Mouse (Mus musculus) 3T3-L1 (cell line): Measurements from ENCODE around the gene St6galnac5.

ENCODE experiments used
- DNase-seq: peaks from one replicate; pipeline ENCODE4 v3.0.0-alpha.2; 2015; ENCODE audit warnings: low read depth, low spot score

The St6galnac5 gene

DNA sequence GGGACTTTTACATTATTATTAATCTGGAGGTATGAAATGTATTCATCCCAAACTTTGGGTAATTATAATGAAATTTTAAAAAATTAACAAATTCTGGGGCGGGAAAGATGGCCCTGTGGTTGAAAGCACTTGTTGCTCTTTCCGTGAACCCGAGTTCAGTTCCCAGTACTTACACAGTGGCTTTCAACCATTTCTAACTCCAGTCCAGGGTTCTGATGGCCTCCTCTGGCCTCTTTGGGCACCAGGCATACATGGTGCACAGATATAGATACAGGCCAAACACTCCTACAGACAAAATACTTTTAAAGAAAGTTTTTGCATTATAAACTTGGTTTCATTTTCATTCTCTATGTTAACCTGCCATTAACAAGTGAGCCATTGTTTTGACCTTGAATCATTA is 68.4 kb downstream of the St6galnac5 start:
- no peak for DNase-seq

DNA sequence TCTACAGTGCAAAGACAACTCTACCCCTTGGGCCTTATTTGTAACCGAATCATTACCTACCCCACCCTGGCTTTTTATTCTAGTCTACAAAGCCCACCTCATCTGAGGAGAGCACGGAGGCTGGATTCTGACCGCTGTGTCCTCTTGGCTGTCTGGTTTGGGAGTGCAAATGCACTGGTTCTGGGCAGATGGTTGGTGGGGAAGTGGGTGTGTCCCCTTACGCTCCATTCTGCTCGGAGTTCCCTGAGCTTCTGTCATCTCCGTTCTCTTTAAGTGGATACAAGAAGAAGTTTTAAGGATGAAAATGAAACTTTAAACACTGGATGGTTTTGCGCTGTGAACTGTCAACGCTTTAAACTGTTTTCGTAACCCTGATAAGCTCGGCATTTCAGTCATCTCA is 68.9 kb downstream of the St6galnac5 start:
- no peak for DNase-seq

DNA sequence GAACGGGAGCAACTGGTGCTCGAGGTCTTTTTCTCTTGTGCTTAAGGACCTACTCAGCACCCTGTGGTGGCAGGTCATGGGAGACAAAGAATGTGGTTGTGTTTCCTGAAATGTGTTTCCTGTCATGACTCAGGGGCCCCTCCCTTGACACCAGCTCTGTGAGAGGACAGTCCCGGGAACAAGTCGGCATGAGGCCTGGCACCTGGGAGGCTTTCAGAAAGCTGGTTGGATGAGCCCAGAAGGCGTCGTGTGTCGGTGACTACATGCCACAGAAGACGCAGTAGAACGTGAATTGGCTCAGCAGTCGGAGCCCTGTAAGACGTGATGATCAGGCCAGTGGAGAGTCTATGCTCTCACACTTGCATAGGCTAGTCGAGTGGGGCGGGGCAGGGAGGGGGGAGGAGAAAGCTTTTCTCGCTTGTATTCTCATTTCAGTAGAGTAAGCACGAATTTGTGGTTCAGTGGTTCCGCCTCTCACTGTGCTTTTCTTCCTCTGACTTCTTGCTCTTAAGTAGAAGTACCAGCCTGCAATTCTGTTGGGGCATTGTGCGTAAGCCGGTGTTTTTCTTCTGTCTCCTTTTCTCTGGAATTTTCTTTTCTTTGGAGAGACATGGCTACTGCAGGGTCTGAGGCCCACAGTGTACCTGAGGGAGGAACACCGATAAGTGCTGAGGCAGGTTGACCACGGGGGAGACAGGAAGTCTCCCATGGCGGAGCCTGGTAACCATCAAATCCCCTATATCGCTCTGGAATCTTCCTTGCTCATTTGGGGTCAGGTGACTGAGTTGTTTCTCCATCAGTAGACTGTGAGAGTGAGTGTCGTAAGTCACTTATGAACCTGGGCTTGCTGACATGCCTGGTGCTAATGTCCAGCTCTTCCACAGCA is 69.6 kb downstream of the St6galnac5 start:
- no peak for DNase-seq

DNA sequence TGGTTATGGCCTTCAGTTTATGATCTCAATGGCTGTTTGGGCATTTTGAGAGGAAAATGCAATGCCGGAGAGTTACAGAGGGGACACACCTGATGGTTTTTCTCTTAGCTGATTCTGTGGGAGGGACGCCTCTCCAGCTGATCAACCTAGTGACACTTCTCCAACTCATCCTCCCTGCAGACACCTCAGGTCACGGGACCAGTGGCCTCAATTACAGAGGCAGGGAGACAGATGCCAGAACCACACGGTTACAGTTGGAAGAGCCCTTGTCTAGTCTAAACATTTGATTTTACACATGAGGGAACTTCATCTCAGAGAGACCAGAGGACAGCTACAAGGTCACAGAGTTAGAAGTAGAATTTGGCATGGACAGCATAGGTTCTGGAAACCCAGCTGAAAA is 70.5 kb downstream of the St6galnac5 start:
- no peak for DNase-seq

DNA sequence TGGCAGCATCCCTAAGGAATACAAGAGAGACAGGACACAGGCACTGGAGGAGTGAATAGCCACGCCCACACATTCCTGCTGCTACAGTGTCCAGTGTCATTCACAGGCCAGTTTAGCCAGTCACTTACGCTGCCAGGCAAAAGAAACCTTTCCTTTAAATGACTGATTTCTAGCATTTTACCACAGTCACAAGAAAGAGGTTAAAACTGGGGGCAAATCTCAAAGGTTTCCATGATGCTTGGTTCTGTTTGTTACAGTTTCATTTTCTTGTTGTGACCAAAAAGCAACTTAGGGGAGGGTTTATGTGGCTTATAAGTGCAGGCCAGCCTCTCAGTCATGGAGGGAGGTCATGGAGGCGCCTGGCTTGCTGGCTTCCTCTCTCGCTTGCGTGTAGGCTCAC is 74.4 kb downstream of the St6galnac5 start:
- peak; percentile 16 for DNase-seq

DNA sequence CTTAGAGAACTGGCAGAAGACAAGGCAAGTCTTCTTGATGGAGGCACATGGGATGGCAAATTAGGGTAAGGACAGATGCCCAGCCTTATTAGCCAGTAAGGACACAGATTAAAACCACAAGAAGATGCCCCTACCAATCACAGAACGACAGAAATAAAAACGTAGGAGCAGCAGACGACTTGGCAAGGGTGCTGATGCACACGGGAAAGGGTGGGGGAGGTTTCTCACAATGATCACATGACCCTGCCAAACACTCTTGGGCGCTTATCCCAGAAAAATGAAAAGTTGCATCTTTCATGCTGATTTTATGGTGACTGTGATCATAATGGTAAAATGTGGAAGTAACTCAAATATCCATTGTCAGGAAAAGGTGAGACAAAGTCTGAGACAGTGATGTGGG is 75.0 kb downstream of the St6galnac5 start:
- DNase-seq, result peak; percentile 6

DNA sequence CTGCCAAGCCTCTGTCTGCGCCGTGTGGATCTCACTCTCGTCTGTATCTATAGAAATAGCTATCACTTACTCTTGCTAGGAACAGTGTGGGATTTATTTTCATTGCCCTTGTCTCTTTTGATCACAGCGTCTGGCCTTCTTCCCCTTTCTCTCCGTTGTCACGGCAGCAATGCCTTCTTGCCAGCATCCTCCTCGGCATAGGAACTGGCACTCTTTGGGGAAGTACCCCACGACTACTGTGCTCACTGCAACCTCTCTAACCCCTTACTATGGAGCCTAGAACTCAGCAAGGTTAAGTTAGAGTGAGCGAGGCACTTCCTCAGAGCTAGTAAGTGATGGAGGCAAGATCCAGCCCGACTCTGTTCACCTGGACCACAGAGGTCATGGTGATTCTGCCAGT is 76.2 kb downstream of the St6galnac5 start:
- DNase-seq, result no peak

DNA sequence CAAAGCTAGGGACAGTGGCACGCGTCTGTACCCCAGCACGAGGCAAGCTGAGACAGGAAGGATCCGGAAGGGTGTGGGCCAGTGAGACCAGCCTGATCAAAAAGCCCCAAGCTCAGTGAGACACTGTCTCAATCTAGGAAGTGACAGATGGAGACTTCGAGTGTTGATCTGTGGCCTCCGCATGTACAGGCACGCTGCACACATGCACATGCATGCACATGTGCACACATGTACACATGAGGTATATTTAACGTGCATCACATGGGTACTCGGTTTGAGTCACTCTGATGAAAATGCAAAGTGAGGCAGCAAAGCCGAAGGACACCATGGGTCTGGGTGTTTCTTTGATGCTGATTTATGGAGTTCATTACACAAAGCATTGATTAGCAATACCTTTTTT is 77.0 kb downstream of the St6galnac5 start:
- DNase-seq, result no peak

DNA sequence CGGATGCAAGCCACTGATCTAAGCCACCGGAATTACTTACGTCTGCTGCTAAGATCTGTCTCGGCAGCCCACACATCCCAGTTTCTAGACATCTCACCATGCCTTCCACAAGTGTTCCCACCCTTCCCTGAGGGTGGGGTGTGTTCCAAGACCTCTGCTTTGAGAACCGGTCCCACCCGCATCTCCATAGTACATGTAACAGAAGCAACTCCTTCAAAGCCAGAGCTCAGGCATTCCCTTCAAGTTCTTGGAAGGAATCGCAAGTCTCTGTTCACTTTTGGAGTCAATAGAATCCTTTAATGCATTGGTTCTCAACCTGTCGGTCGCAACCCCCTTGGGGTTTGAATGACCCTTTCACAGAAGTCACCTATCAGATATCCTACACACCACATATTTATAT is 83.1 kb downstream of the St6galnac5 start:
- DNase-seq, result no peak

DNA sequence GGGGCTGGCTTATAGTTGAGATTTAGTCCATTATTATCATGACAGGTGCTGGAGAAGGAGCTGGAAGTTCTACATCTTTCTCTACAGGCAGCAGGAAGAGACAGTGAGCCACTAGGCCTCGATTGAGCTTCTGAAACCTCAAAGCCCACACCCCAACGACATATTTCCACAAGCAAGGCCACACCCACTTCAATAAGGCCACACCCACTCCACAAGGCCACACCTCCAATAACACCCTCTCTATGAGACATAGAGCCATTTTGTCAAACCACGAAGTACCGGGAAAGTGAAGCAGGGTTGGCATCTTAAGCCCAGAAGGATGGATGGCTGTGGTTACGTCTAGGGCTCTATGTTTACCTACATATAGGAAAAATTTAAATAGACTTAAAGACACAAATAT is 84.8 kb downstream of the St6galnac5 start:
- no peak for DNase-seq

DNA sequence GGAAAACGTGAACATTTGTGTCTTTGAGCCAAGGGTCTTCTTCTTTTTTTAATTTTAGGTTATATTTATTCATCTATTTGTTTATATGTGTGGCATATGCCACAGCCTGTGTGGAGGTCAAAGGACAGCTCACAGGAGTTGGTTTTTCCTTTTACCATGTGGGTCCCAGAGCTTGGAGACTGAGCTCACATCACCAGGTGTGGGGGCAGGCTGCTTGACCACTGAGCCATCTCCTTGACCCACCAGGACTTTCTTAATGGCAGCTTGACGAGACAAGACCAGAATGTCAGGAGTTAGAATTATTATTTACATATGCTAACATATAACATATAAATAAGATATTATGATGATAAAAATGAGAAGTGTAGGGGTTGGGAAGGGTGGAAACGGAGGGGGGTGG is 85.9 kb downstream of the St6galnac5 start:
- DNase-seq, result no peak

DNA sequence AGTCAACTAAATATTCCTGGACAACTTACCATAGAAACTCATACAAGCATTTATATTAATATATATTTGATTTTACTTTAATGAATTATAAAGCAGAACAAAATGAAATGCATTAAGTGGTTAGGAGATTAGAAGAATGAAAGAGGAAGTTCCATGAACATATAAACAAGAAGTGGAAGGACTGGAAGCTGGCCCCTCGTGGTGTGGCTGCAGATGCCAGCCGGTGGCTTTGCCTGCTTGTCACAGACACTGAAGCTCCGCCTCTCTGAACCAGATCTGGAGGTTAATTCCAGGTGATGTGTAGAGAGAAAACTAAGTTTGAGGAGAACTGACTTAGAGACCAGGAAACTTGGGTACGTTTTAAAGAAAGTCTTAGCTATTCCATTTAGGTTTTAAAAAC is 87.1 kb downstream of the St6galnac5 start:
- DNase-seq, result no peak

DNA sequence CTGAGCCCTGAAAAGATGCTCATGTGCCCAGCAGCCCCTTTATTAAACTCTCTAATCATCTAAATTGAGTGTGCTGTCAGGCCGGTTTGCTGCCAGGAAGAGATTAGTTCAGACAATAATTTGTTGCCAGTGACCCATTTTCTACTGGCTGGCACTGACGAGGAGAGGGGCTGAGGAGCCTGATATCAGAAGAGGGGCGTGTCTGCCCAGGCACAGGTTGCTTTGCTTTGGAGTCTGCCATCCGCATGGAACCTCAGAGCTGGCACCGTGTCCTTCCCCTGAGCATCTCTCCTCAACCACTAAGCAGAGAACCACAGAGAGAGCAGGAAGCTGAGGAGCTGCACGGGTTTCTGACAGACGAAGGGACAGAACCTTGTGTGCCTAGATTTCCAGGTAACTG is 93.9 kb downstream of the St6galnac5 start:
- DNase-seq, result no peak

DNA sequence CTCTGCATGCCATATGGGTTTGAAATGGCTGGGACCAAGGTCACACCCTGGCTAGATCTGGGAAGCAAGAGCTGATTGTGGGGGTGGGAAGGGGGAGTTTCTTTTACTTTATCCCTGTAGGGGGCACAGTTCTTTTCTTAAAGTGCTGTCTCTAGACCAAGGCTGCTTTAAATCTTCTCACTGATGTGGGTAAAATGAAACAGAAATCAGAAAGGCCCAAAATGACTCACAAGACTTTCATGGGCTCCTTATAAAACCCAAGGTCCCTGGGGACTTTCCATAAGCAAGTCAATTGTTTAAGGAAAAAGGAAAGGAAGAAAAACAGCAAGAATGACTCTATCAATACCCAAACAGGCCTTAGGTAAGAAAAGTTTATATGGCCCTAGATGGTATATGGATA is 95.3 kb downstream of the St6galnac5 start:
- peak; percentile 74 for DNase-seq

DNA sequence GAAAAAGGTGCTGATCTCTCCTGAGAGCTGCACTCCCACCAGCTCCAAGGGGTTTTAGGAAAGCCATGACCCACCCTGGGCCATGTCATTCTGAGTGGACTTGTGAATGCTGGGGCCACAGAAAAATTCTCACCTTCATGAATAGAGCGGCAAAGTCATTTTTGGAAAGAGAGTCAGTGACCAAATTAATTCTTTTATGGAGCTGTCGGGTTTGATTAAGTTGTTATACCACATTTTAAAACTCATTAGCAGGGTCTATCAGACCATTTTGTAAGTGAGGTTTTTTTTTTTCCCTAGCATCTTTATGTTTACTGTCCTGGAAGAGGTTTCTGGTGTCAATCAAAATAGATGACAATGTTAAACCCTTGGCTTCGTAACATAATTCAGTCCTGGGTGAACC is 98.5 kb downstream of the St6galnac5 start:
- no peak for DNase-seq

DNA sequence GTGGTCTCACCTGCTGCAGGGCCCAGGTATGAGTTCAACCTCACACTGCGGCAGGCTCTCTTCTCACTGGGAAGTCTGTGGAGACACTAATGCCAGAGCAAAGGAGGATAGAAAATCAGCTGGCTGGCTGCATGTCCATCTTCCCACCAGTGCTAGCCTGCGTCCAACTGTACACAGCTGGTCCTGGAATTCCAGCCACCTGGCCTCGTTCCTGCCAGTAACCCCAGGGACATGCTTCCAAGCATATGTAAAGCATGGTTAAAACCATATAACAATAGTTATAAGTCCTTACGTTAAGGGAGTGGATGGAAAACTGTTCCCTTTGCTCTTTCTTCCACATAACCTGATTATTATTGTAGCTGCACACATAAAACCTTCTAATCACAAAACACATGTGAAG is 100.3 kb downstream of the St6galnac5 start:
- no peak for DNase-seq

DNA sequence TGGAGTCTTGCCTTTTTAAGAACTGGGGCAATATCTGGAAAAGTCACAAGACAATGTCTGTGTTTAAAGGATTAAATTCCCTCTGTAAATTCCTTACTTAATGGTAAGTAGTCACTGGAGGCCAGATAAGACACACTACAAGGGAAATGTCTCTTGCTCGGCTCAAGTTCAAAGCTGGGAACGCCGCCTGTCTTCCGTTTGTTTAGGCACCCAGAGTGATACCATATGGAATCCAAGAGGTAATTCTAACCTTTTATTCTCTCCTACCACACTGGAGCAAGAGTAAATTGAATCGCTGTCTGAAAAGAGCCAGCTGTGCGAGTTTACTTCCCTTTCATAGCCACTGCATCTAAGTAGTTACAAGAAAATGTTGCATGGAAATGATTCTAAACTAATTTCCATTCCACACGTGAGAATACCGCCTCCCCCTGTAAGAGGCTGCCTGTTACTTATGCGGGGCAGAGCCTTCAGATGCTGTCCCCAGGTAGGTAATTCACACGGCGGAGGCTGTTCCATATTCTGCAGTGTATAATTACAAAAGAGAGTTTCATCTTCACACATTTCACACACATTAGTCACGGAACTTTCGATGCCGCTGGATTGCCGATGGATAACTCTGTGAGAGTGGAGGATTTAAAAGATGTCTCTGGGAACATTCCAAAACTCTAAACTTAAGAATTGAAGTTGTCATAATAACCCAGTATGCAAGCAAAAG is 101.8 kb downstream of the St6galnac5 start:
- no peak for DNase-seq

DNA sequence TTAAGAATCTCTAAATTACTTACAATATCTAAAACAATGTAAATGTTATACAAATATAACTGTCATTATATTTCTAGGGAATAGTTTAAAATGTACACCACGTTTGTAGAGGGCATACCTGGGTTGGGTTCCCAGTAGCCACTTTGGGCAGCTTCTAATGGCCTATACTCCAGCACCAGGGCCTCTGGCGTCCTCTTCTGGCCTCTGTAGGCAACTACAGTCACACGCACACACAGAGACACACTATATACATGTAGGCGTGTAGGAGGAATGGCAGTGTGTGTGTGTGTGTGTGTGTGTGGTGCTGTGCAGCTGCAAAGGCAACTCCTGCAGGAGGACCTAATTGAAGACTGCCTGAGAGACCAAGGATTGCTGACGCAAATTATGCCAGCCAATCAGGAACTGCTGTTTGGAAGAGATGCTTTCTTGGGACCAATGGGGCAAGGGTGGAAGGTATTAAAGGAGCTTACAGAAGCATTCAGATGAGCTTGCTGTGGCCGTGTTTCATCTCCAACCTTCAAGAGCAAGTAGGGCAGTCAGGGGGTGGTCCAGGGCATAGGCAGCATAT is 106.2 kb downstream of the St6galnac5 start:
- DNase-seq, result no peak

DNA sequence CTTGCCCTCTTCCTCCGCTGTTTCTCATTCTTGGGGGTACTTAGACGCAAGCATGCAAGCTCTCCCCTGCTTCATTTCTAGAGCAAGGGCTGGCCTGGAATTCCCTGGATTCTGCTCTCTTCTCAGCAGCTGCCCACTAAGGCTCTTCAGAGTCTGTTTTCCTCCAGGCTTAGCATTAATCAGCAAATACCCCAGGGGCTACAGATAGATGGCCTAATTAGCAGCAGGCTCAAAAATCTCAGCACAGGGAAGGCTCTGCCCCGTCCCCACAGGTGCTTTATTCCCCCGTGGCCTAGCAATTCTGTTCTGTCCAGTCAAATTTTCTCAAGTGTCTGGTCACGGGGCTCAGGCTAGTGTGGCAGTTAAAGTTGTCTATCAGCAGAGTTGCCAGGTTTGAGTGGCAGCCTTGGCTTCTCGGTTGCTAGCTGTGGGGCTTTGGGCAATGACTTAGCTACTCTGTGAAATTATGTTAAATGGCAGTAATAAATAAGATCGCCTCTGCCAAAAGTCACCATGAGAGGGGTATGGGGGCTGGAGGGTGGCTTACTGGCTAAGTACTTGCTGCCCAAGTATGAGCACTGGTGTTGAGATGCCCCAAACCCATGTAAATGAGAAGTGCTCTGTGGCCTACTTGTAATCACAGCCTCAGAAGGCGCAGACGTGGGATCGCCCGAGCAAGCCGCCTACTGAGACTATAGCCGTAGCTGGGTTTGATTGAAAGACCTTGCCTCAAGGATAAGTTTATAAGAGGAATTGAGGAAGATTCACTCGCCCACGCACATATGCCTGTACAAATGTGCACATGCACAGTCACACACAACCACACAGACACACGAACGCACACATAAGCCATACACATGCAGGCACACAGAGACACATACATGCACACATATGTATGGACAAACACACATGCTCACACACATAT is 107.4 kb downstream of the St6galnac5 start:
- DNase-seq, result no peak

DNA sequence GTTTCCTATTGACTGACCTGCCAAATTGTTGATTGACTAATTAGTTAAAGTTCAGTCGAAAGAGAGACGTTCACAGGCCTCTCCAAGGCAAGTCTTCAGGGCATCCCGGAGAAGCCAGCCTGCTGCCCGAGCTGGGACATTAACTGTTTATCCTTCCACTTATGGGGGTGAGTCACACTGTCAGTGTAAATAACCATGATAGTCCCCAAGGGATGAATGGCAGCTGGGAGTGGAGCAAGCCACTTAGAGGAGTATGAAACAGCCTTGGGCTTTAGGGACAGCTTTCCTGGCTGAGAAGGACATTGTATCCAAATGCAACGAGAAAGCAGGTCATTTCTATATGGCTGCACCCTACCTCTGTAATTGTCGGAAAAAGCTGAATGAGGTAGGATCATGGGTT is 109.5 kb downstream of the St6galnac5 start:
- peak; percentile 35 for DNase-seq

DNA sequence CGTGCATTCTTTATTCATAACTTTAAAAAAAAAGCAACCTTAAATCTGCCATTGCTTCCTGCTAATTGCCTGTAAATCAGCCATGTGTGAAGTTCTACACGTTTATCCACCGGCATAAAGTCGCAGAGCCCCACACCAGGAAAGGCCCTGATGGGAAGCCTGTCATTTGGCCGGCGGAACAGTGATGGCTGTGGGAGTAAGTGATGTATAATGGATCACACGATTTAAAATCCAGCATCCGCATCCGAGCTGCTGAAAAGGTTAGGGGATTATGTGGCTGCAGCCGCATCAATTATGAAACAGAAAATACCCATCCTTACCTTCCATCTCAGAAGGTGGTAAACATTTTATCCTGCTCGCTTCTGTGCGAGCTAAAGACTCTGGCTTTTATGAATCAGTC is 110.0 kb downstream of the St6galnac5 start:
- DNase-seq, result no peak
